Mouse (Mus musculus) gastrocnemius, adult 2 months (tissue): ENCODE measurements around the gene Coil. TPM values are rescaled to one million over a fixed set of nuclear protein-coding genes. Genes with fewer than 3 reads are reported as not detected.
"Not testable (repeated sequence)": the region's sequence is repeated elsewhere in the genome, so short reads cannot be mapped to it uniquely, and the experiment has no call there.

Source experiments
- DNase-seq: peaks from one replicate; pipeline ENCODE4 v3.0.0; 2022
- H3K27ac ChIP-seq: fragments of 200-600 bp; 2 replicates; pipeline ENCODE4 v1.8.1; 2022; ENCODE audit warnings: mild to moderate bottlenecking
- H3K4me3 ChIP-seq: fragments of 200-600 bp; 2 replicates; pipeline ENCODE4 v1.8.1; 2022; ENCODE audit warnings: mild to moderate bottlenecking, moderate library complexity
- CTCF ChIP-seq: fragments of 200-600 bp; IDR thresholded peaks from 2 replicates; pipeline ENCODE4 v1.8.1; 2022; ENCODE audit warnings: antibody characterized with exemption, mild to moderate bottlenecking, moderate library complexity
- intact Hi-C: fragments of 180-260 bp; cut with DNase I; formaldehyde crosslinking; loops from one replicate; pipeline ENCODE4 v1.15.1; 2025
- total RNA-seq, 2 experiments: library from RNA; stranded (reverse); gene quantifications; 2 replicates each; pipeline ENCODE4 v1.2.3; 2021

The Coil gene
- total RNA-seq, 2 experiments from 2014 or later = 3.8 to 4.6 TPM

DNA sequence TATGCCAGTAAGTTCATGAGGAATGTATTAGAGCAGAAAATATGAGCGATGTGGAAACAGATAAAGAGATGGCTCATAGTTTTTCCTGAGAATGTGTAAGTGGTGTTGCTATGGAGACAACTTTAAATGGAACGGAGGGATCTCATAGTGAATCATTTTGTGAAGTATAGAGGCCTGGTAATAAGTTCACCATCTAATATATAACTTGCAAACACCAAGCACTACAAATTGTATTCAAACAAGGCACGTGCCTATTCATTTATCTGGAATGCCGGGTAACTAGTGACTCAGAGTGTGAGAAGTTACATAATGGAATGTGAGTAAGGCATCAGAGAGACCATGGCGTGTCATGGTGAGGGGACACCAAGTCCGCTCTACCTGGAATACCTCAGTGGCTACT, 68.4 kb downstream of the Coil start:
- no peak overlapping the region for H3K4me3 ChIP-seq
- no peak for DNase-seq
- intact Hi-C loops = loop anchor here (10.0 kb wide), 1 partner anchor 134 kb away; no protein-coding TSS in a partner anchor
- TF ChIP-seq CTCF = no peak
- H3K27ac ChIP-seq = no peak overlapping the region

DNA sequence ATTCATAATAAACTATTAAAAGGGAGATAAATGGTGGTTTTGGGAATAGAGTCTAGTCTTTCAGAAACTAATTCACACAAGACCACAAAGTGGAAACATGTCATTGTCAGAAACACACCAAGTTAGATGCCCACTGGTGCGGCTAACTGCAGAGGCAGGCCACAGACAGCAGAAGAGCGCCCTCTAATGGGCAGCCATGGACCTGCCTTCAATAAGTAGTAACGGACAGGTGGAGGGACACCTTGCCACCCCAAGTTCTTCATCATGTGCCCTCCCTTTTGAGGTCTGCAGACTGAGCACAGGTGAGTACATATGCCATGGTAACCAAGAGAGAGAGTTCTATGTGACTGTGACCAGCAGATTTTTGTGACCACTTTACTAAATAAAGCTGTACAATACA, 69.3 kb downstream of the Coil start:
- Histone ChIP-seq H3K4me3 (no peak overlapping the region), H3K27ac (no peak overlapping the region)
- intact Hi-C loops = loop anchor here (1.0 to 10.0 kb wide), 3 partner anchors 46 to 135 kb away; no protein-coding TSS in a partner anchor
- DNase-seq = peak; percentile 63
- peak; percentile 97 for TF ChIP-seq CTCF

DNA sequence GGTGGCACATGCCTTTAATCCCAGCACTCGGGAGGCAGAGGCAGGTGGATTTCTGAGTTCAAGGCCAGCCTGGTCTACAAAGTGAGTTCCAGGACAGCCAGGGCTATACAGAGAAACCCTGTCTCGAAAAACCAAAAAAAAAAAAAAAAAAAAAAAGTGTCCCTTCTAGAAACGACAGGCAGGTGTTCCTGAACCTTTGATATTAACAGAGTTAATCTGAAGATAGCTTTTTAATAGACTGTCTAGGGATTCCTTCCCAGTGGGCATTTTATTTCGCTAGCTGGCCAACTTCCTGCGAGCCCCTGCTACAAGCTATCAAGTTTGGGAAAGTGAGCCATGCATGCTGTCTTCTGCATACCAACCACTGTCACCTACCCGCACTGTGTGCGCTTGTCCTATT, 71.0 kb downstream of the Coil start:
- H3K4me3 ChIP-seq, H3K27ac ChIP-seq, intact Hi-C loops, DNase-seq: not testable (repeated sequence)

Other genes with a start within 250 kb of the Coil start
- 10 to 100 TPM; 62.5 to 93.2 TPM for gene Akap1, start 105.7 kb upstream of the Coil start, total RNA-seq
- 10 to 100 TPM in 1 of 2 experiments, 1 to 10 TPM in 1; 6.1 to 11.2 TPM for gene Scpep1, start 14.8 kb upstream of the Coil start, total RNA-seq
- gene Elobl, start 3.3 kb upstream of the Coil start, total RNA-seq = not detected
- gene Trim25, start 29.1 kb downstream of the Coil start, total RNA-seq = 1 to 10 TPM; 5.9 to 9.0 TPM
- 1 to 10 TPM; 3.4 to 3.7 TPM for gene Dgke, start 96.6 kb downstream of the Coil start, total RNA-seq
- gene Gm525, start 103.6 kb downstream of the Coil start, total RNA-seq = not detected